Mouse (Mus musculus): ENCODE results near the gene Polr2e. TPM values are rescaled to one million over a fixed set of nuclear protein-coding genes. Genes with fewer than 3 reads are reported as not detected.

The Polr2e gene
- 57.0 and 58.3 TPM in 2 replicates for polyA plus RNA-seq (2015; fragmentation: Nextera tagmentation; extraction: Ambion mirVana)

- Histone ChIP-seq H3K27ac (ENCODE audit: low read depth) (peak within 1 kb of the TSS; percentile 66), H3K9ac (replicated peaks) (peak within 1 kb of the TSS; percentile 89), H3K36me3 (replicated peaks; ENCODE audit: insufficient read depth, low read length) (peaks cover 32% of the 10 kb centered on the region), H3K4me3 (ENCODE audit: low read depth, low read length) (peak within 1 kb of the TSS; percentile 92), H3K9me3 (ENCODE audit: low read length) (no peaks in the 10 kb centered on the region), H3K27me3 (ENCODE audit: insufficient read depth, low read length) (no peaks in the 10 kb centered on the region), H3K4me1 (ENCODE audit: insufficient read depth) (peaks cover 10% of the 10 kb centered on the region), H3K4me2 (ENCODE audit: low read depth, low read length) (peak within 1 kb of the TSS; percentile 98)
- peak; percentile 99 for ATAC-seq
- TF ChIP-seq CTCF (IDR thresholded peaks at IDR 0.05; ENCODE audit: low read depth) (0 out of 2 replicates have a peak, but pooled peaks have one; percentile 15), EP300 (IDR thresholded peaks at IDR 0.05; ENCODE audit: low read depth) (peak; percentile 90)
- peak; percentile 98 for DNase-seq
- whole genome bisulfite sequencing (ENCODE audit: insufficient replicate concordance) = 3% methylated on average over 40 of the region's 40 CpGs
Observed at GRCm38 (mm10) chr10:80039559-80039979, at the start of gene Polr2e. Gene Polr2e, minus strand, starts transcription at chr10:80039795.

DNA sequence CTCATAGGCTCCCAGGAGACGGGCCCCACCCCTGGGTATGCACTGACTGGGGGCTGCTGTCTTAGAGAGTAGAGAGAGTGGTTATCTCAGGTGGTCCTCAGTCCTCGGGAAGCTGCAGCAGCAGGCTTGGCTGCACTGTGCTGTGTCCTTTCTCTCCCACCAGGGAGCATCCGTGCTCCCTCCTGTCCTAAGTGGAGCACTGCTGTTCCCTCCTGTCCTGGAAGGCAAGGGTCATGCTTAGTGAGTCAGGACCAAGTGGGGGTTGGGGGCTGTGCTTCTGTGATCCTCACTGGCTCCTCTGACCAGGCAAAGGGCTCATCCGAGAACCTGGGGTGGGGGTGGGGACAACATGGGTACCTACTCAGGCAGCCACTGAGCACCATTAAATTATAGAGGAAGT, 49.6 kb upstream of the Polr2e start:
- Histone ChIP-seq H3K9ac (replicated peaks) (no peak overlapping the region), H3K27ac (ENCODE audit: low read depth) (no peak overlapping the region), H3K4me1 (ENCODE audit: insufficient read depth) (peaks cover 23% of the 10 kb centered on the region), H3K9me3 (ENCODE audit: low read length) (no peaks in the 10 kb centered on the region), H3K27me3 (ENCODE audit: insufficient read depth, low read length) (no peaks in the 10 kb centered on the region), H3K36me3 (replicated peaks; ENCODE audit: insufficient read depth, low read length) (peaks cover 18% of the 10 kb centered on the region), H3K4me2 (ENCODE audit: low read depth, low read length) (no peak overlapping the region), H3K4me3 (ENCODE audit: low read depth, low read length) (no peak overlapping the region)
- DNase-seq (no peak), ATAC-seq (peak; percentile 40; the same call in 1 of the 2 replicates)
- TF ChIP-seq EP300 (IDR thresholded peaks at IDR 0.05; ENCODE audit: low read depth) = no peak
- TF ChIP-seq CTCF (IDR thresholded peaks at IDR 0.05; ENCODE audit: low read depth) = peak; percentile 49
- 61% methylated on average over 4 of the region's 4 CpGs for WGBS (ENCODE audit: insufficient replicate concordance)

GRCm38 (mm10) chr10:80087483-80087882, 47.9 kb upstream of the Polr2e start:
- whole genome bisulfite sequencing (ENCODE audit: insufficient replicate concordance) = 54% methylated on average over 8 of the region's 8 CpGs
- Histone ChIP-seq H3K4me3 (ENCODE audit: low read depth, low read length) (no peak overlapping the region), H3K27me3 (ENCODE audit: insufficient read depth, low read length) (no peaks in the 10 kb centered on the region), H3K4me2 (ENCODE audit: low read depth, low read length) (no peak overlapping the region), H3K36me3 (replicated peaks; ENCODE audit: insufficient read depth, low read length) (peaks cover 34% of the 10 kb centered on the region), H3K9ac (replicated peaks) (no peak overlapping the region), H3K4me1 (ENCODE audit: insufficient read depth) (peaks cover 20% of the 10 kb centered on the region), H3K9me3 (ENCODE audit: low read length) (no peaks in the 10 kb centered on the region), H3K27ac (ENCODE audit: low read depth) (peak overlapping the region; percentile 76)
- no peak for TF ChIP-seq EP300 (IDR thresholded peaks at IDR 0.05; ENCODE audit: low read depth)
- TF ChIP-seq CTCF (IDR thresholded peaks at IDR 0.05; ENCODE audit: low read depth) = no peak
- DNase-seq = no peak
- no peak for ATAC-seq

GRCm38 (mm10) chr10:80086847-80087246, 47.3 kb upstream of the Polr2e start:
- peaks cover 41% of the 10 kb centered on the region for H3K36me3 ChIP-seq (replicated peaks; ENCODE audit: insufficient read depth, low read length)
- no peaks in the 10 kb centered on the region for H3K9me3 ChIP-seq (ENCODE audit: low read length)
- no peak overlapping the region for H3K4me3 ChIP-seq (ENCODE audit: low read depth, low read length)
- TF ChIP-seq CTCF (IDR thresholded peaks at IDR 0.05; ENCODE audit: low read depth) (no peak), EP300 (IDR thresholded peaks at IDR 0.05; ENCODE audit: low read depth) (no peak)
- peaks cover 24% of the 10 kb centered on the region for H3K4me1 ChIP-seq (ENCODE audit: insufficient read depth)
- DNase-seq (peak; percentile 57), ATAC-seq (peak; percentile 42)
- peak overlapping the region; percentile 54 for H3K4me2 ChIP-seq (ENCODE audit: low read depth, low read length)
- H3K27me3 ChIP-seq (ENCODE audit: insufficient read depth, low read length) = no peaks in the 10 kb centered on the region
- WGBS (ENCODE audit: insufficient replicate concordance) = 45% methylated on average over 3 of the region's 3 CpGs
- peak overlapping the region; percentile 76 for H3K27ac ChIP-seq (ENCODE audit: low read depth)
- peak overlapping the region; percentile 34; the same call in 1 of the 2 replicates for H3K9ac ChIP-seq (replicated peaks)

GRCm38 (mm10) chr10:80084817-80085487, 45.4 kb upstream of the Polr2e start:
- no peak overlapping the region for H3K9ac ChIP-seq (replicated peaks)
- H3K27ac ChIP-seq (ENCODE audit: low read depth) = no peak overlapping the region
- peaks cover 35% of the 10 kb centered on the region for H3K4me1 ChIP-seq (ENCODE audit: insufficient read depth)
- peaks cover 59% of the 10 kb centered on the region for H3K36me3 ChIP-seq (replicated peaks; ENCODE audit: insufficient read depth, low read length)
- no peak overlapping the region for H3K4me3 ChIP-seq (ENCODE audit: low read depth, low read length)
- 76% methylated on average over 9 of the region's 9 CpGs for WGBS (ENCODE audit: insufficient replicate concordance)
- ATAC-seq = no peak
- no peak for DNase-seq
- H3K9me3 ChIP-seq (ENCODE audit: low read length) = no peaks in the 10 kb centered on the region
- TF ChIP-seq EP300 (IDR thresholded peaks at IDR 0.05; ENCODE audit: low read depth) (no peak), CTCF (IDR thresholded peaks at IDR 0.05; ENCODE audit: low read depth) (no peak)
- H3K27me3 ChIP-seq (ENCODE audit: insufficient read depth, low read length) = no peaks in the 10 kb centered on the region
- H3K4me2 ChIP-seq (ENCODE audit: low read depth, low read length) = no peak overlapping the region

DNA sequence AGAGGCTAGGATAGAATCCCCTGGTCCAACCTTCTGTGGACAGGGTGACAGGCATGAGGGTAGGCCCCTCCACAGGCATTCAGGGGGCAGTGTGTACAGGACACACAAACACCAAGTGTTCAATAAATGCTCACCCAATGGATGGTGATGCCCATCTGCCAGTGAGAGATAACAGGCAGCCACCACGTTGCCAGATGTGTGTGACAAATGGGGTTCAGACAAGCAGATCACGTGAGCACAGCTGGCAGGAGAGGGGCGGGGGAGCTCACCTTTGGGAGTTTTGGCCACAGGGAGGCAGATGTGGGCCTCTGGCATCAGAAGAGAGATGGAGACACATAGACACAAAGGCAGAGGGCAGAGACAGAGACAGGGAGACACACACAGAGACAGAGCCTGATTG, 41.5 kb upstream of the Polr2e start:
- ATAC-seq (peak; percentile 95), DNase-seq (peak; percentile 83)
- peak; percentile 84 for TF ChIP-seq CTCF (IDR thresholded peaks at IDR 0.05; ENCODE audit: low read depth)
- peak; percentile 87 for TF ChIP-seq EP300 (IDR thresholded peaks at IDR 0.05; ENCODE audit: low read depth)
- Histone ChIP-seq H3K4me1 (ENCODE audit: insufficient read depth) (peaks cover 23% of the 10 kb centered on the region), H3K27ac (ENCODE audit: low read depth) (peak overlapping the region; percentile 82), H3K36me3 (replicated peaks; ENCODE audit: insufficient read depth, low read length) (peaks cover 74% of the 10 kb centered on the region), H3K9me3 (ENCODE audit: low read length) (no peaks in the 10 kb centered on the region), H3K27me3 (ENCODE audit: insufficient read depth, low read length) (no peaks in the 10 kb centered on the region), H3K4me3 (ENCODE audit: low read depth, low read length) (0 out of 2 replicates have a peak overlapping the region, but pooled peaks have one; percentile 0), H3K9ac (replicated peaks) (peak overlapping the region; percentile 45), H3K4me2 (ENCODE audit: low read depth, low read length) (peak overlapping the region; percentile 56)
- WGBS (ENCODE audit: insufficient replicate concordance) = 55% methylated on average over 3 of the region's 3 CpGs

All from liver, postnatal 0 days (tissue).